Mouse (Mus musculus) midbrain, embryonic 16.5 days (tissue): ENCODE measurements around the gene Usp37. TPM values are rescaled to one million over a fixed set of nuclear protein-coding genes. Genes with fewer than 3 reads are reported as not detected.
"Not testable (repeated sequence)": the region's sequence is repeated elsewhere in the genome, so short reads cannot be mapped to it uniquely, and the experiment has no call there.

Source experiments
- ATAC-seq: fragments of 200-750 bp; cut with Nextera tagmentation; 2 replicates; pipeline ENCODE4 v1.8.0; 2017; ENCODE audit warnings: moderate TSS enrichment
- H3K27ac ChIP-seq: fragments of 300-500 bp; sonication (generic); 2 replicates; pipeline ENCODE4 v1.5.1; 2014; ENCODE audit warnings: mild to moderate bottlenecking, low read length, mixed read lengths
- H3K27me3 ChIP-seq: fragments of 300-500 bp; sonication (generic); 2 replicates; pipeline ENCODE4 v1.6.1; 2014; ENCODE audit warnings: low read depth, low read length, mixed read lengths; ENCODE audit not compliant: control insufficient read depth, insufficient read depth
- H3K36me3 ChIP-seq: fragments of 300-500 bp; sonication (generic); 2 replicates; pipeline ENCODE4 v1.6.1; 2014; ENCODE audit warnings: mild to moderate bottlenecking, low read length, moderate library complexity, mixed read lengths; ENCODE audit not compliant: control insufficient read depth, insufficient read depth
- H3K4me1 ChIP-seq: fragments of 300-500 bp; sonication (generic); 2 replicates; pipeline ENCODE4 v1.6.1; 2014; ENCODE audit warnings: mild to moderate bottlenecking, low read length, mixed read lengths; ENCODE audit not compliant: control insufficient read depth, insufficient read depth
- H3K4me2 ChIP-seq: fragments of 300-500 bp; sonication (generic); 2 replicates; pipeline ENCODE4 v1.6.1; 2014; ENCODE audit warnings: mild to moderate bottlenecking, low read length, mixed read lengths
- H3K4me3 ChIP-seq: fragments of 300-500 bp; sonication (generic); 2 replicates; pipeline ENCODE4 v1.5.1; 2014; ENCODE audit warnings: low read depth, mild to moderate bottlenecking, low read length, moderate library complexity, mixed read lengths
- H3K9ac ChIP-seq: fragments of 300-500 bp; sonication (generic); 2 replicates; pipeline ENCODE4 v1.6.1; 2014; ENCODE audit warnings: low read depth, low read length, mixed read lengths
- H3K9me3 ChIP-seq: fragments of 300-500 bp; sonication (generic); replicated peaks from 2 replicates; pipeline ENCODE4 v1.6.1; 2014; ENCODE audit warnings: mild to moderate bottlenecking, low read length, mixed read lengths; ENCODE audit not compliant: control insufficient read depth, poor library complexity, severe bottlenecking
- WGBS: fragments of 180-500 bp; shearing (Covaris S2); extraction: QIAGEN DNeasy Blood & Tissue Kit; methylation state at CpG from one replicate; pipeline ENCODE4 v1.1.7; 2014; 5-methylcytosine and 5-hydroxymethylcytosine counted together
- polyA plus RNA-seq: library from polyadenylated mRNA; unstranded; fragments of >200 nt; fragmentation: Nextera tagmentation; extraction: Ambion mirVana; gene quantifications from 2 replicates; pipeline ENCODE4 v1.2.1, GENCODE M21; 2015

The Usp37 gene
- polyA plus RNA-seq, 1 experiment from 2014 or later, result 28.1 TPM

DNA sequence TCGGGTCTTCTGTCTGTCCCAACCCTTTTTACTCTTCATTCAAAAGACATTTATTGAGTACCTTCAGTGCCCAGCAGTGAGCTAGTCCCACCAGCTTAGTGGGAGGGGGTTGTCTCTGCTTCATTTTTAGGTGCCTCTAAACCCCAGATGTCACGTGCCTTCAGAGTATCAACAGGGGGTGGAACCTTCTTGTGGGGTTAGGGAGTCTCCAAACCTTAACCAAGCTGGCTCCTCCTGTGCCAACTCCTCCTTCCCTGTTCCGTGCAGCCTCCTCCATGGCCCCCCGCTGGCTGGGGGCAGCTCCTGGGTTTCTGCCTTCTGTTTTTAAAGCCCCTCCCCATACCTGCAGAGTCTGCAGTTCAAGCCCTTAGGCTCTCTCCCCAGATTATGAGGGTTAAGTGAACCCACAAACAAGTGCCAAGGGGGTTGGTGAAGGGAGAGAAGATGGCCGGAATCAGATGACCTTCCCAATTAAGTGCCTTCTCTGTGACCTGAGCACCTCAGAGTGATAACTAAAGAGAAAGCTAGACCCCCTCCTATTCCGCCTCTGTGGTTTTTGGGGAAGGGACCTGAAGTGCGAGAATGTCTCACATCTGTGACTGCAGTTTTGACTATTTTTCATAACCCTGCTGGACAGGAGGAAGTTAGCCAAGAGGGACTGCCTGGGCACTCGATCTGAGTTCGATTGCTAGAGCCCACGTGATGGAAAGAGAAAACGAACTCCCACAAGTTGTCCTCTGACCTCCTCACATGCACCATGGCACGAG lies 147.4 kb downstream of the Usp37 start:
- not testable (repeated sequence) for H3K27ac ChIP-seq
- WGBS, result 6% methylated on average over 11 of the region's 12 CpGs

DNA sequence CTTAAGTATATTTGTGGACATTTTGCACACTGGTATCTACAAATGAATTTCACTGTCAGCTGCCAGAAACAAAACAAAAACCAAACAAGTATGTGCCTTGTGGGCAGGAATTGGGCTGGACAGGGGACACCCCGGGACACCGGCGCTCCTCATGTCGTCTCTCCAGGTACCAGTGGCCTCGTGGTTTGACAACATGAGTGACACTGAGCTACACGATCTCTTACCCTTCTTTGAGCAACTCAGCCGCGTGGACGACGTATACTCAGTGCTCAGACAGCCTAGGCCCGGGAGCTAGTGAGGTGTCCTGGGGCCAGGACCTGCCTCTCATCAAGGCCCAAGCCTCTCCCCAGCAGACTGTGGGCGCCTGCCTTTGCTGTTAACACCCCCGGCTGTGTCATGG lies 148.8 kb downstream of the Usp37 start:
- no peak for ATAC-seq
- no peak overlapping the region for H3K4me2 ChIP-seq
- 0 out of 2 replicates have a peak, but pooled peaks cover 5% of the 10 kb centered on the region for H3K27me3 ChIP-seq
- no peak overlapping the region for H3K27ac ChIP-seq
- 86% methylated on average over 12 of the region's 13 CpGs for WGBS
- peaks cover 18% of the 10 kb centered on the region for H3K4me1 ChIP-seq
- no peak overlapping the region for H3K4me3 ChIP-seq
- H3K36me3 ChIP-seq, result no peaks in the 10 kb centered on the region
- no peak overlapping the region for H3K9ac ChIP-seq
- no peaks in the 10 kb centered on the region for H3K9me3 ChIP-seq

More for the DNA sequence above, 147.4 kb downstream of the Usp37 start:
- ATAC-seq, H3K9me3 ChIP-seq, H3K36me3 ChIP-seq, H3K27me3 ChIP-seq, H3K9ac ChIP-seq: not testable (repeated sequence)
- Histone ChIP-seq H3K4me1 (peaks cover 15% of the 10 kb centered on the region), H3K4me2 (peak overlapping the region; percentile 74), H3K4me3 (peak overlapping the region; percentile 56)

DNA sequence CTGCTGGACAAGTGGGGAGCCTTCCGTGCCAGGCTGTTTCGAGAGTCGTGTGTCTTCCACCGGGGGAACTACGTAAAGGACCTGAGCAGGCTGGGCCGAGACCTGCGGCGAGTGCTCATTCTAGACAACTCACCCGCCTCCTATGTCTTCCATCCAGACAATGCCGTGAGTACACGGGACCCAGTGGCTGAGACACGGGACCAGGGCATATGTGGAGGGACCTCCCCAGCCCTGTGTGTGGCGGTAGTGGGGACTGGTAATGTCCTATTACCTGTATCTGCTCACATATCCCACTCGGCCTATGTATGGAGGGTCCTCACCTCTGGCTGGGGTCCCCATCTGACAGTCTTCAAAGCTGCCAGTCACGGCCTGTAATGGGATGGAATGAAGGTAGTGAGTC lies 149.2 kb downstream of the Usp37 start:
- Histone ChIP-seq H3K4me2 (no peak overlapping the region), H3K27me3 (0 out of 2 replicates have a peak, but pooled peaks cover 7% of the 10 kb centered on the region), H3K9me3 (no peaks in the 10 kb centered on the region), H3K9ac (no peak overlapping the region), H3K4me1 (peaks cover 18% of the 10 kb centered on the region), H3K27ac (no peak overlapping the region), H3K4me3 (no peak overlapping the region), H3K36me3 (no peaks in the 10 kb centered on the region)
- ATAC-seq, result no peak
- WGBS, result 92% methylated on average over 15 of the region's 15 CpGs

DNA sequence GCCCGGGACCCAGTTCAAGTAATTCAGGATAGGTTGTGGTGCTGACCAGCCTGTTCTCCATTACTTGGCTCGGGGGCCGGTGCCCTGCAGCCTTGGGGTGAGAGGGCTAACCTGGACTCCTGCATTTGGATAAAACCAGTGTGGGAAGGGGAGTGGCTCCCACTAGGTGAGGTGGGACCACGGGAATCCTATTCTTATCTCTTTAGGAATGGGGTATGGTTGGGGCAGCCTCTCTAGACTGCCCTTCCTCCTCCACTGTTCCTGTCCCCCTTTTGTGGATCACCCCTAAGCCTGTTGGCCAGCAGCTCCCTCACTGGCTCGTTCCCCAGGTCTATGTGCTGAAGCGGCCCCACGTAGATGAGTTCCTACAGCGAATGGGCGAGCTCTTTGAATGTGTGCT lies 149.8 kb downstream of the Usp37 start:
- peaks cover 18% of the 10 kb centered on the region for H3K4me1 ChIP-seq
- no peaks in the 10 kb centered on the region for H3K36me3 ChIP-seq
- H3K9ac ChIP-seq, result no peak overlapping the region
- 93% methylated on average over 9 of the region's 9 CpGs for WGBS
- H3K4me3 ChIP-seq, result no peak overlapping the region
- no peak overlapping the region for H3K4me2 ChIP-seq
- ATAC-seq, result no peak
- H3K9me3 ChIP-seq, result no peaks in the 10 kb centered on the region
- H3K27me3 ChIP-seq, result peaks cover 10% of the 10 kb centered on the region
- H3K27ac ChIP-seq, result no peak overlapping the region

DNA sequence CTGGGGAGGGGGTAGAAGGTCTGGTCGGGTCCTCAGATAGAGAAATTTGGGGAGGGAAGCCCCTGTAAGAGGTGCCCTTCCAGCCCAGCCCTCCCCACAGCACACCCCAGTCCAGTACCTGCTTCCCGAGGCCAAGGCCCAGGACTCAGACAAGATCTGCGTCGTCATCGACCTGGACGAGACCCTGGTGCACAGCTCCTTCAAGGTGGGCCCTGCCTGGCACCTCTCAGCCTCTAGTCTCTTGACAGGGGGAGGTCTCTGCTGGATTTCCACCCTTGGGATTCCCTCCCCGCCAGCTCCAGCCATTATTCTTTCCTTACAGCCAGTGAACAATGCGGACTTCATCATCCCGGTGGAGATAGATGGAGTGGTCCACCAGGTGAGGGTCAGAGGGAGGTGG lies 150.4 kb downstream of the Usp37 start:
- H3K27me3 ChIP-seq, result peaks cover 10% of the 10 kb centered on the region
- WGBS, result 91% methylated on average over 9 of the region's 9 CpGs
- H3K9me3 ChIP-seq, result no peaks in the 10 kb centered on the region
- H3K4me2 ChIP-seq, result no peak overlapping the region
- H3K4me1 ChIP-seq, result peaks cover 18% of the 10 kb centered on the region
- no peak for ATAC-seq
- H3K36me3 ChIP-seq, result no peaks in the 10 kb centered on the region
- H3K27ac ChIP-seq, result no peak overlapping the region
- H3K9ac ChIP-seq, result no peak overlapping the region
- H3K4me3 ChIP-seq, result no peak overlapping the region

DNA sequence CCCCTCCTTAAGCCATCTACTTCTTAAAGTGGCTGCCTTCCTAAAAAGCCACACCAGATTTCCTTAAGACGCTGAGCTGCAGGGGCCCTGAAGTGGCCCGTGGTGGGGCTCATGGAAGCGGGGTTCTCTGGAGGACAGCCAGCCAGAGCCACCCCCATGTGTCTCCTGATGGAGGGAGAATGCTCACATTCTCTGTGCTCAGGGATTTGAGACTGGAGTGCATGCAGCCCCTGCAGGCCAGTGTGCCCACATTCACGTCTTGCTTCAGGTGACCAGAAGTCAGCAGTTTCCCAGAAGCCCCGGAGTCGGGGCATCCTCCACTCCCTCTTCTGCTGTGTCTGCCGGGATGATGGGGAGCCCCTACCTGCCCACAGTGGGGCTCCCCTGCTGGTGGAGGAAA lies 151.1 kb downstream of the Usp37 start:
- Histone ChIP-seq H3K4me1 (peaks cover 15% of the 10 kb centered on the region), H3K27ac (no peak overlapping the region), H3K9me3 (no peaks in the 10 kb centered on the region), H3K4me2 (peak overlapping the region; percentile 97), H3K36me3 (no peaks in the 10 kb centered on the region), H3K4me3 (no peak overlapping the region; the same call in 1 of the 2 replicates), H3K27me3 (peaks cover 10% of the 10 kb centered on the region), H3K9ac (no peak overlapping the region)
- no peak for ATAC-seq
- WGBS, result 40% methylated on average over 7 of the region's 7 CpGs

DNA sequence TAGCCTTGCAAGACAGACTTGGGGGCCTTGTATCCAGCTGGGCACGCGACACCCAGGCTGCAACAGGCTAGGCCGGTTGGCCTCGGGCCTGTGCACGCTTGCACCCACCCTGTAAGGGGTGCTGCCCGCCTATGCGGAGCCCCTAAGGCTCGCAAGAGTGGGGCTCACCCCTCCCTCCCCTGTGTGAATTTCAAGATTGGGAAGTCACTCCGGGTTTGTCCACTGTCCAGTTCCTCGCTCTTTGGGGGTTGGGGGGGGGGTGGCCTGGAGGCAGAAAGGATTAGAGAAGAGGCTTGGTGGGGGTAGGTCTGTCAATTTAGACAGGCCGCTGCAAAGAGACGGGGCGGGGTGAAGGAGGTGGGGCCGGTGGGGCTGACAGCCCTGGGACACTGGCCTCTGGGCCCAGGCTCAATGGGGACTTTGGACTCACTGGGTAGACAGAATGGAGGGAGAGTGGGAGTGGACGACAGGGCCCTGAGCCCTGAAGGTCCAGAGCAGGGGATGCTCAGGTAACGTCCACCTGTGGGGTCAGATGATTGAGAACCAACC lies 151.6 kb downstream of the Usp37 start:
- Histone ChIP-seq H3K4me2 (peak overlapping the region; percentile 97), H3K9me3 (no peaks in the 10 kb centered on the region), H3K4me3 (peak overlapping the region; percentile 69), H3K4me1 (peaks cover 11% of the 10 kb centered on the region), H3K9ac (peak overlapping the region; percentile 71), H3K27ac (peak overlapping the region; percentile 77), H3K27me3 (peaks cover 10% of the 10 kb centered on the region), H3K36me3 (no peaks in the 10 kb centered on the region)
- 0 out of 2 replicates have a peak, but pooled peaks have one; percentile 18 for ATAC-seq
- WGBS, result 3% methylated on average over 16 of the region's 16 CpGs

DNA sequence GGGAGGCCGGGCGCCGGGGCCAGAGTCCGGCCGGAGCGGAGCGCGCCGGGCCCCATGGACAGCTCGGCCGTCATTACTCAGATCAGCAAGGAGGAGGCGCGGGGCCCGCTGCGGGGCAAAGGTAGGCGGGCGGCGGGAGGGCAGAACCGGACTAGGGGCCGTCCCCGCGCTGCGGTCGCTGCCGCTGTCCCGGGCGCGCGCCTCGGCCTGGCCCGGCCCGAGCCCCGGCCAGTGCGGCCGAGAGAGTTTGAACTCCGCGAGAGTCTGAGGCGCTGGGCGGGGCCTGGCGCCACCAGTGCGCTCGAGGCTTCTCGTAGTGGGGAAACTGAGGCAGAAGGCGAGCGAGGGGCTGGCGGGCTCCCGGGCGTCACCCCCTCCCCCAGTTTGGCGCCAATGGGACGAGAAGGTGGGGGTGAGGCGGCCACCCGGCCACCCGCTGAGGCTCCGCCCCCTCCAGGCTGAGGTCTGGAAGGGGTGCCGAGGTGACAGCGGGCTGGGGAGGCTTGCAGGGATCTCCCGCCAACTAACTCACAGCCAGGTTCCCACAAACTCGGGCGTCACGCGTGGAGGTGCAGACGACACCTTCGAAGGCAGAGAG lies 152.1 kb downstream of the Usp37 start:
- WGBS, result under 1% methylated on average over 55 of the region's 63 CpGs
- Histone ChIP-seq H3K27ac (peak overlapping the region; percentile 77), H3K9me3 (no peaks in the 10 kb centered on the region), H3K4me3 (peak overlapping the region; percentile 69), H3K9ac (peak overlapping the region; percentile 71), H3K27me3 (peaks cover 10% of the 10 kb centered on the region), H3K4me1 (peaks cover 10% of the 10 kb centered on the region), H3K36me3 (no peaks in the 10 kb centered on the region), H3K4me2 (peak overlapping the region; percentile 97)
- peak; percentile 27; the same call in 1 of the 2 replicates for ATAC-seq
